Mouse (Mus musculus) heart, adult 2 months (tissue): ENCODE results near the gene Gm27027. TPM values are rescaled to one million over a fixed set of nuclear protein-coding genes. Genes with fewer than 3 reads are reported as not detected.

ENCODE experiments used
- DNase-seq, 2 experiments: peaks; one replicate each; pipeline ENCODE4 v3.0.0; 2021
- H3K27ac ChIP-seq: fragments of 200-600 bp; 2 replicates; pipeline ENCODE4 v1.8.1; 2022
- H3K27me3 ChIP-seq: fragments of 200-500 bp; 2 replicates; pipeline ENCODE4 v1.6.1; 2012; ENCODE audit warnings: mild to moderate bottlenecking, low read length, inconsistent platforms, mixed read lengths; ENCODE audit not compliant: control insufficient read depth, insufficient read depth
- H3K36me3 ChIP-seq: fragments of 200-500 bp; 2 replicates; pipeline ENCODE4 v1.6.1; 2012; ENCODE audit warnings: low read length, inconsistent platforms; ENCODE audit not compliant: control insufficient read depth, insufficient read depth
- H3K4me1 ChIP-seq: fragments of 200-500 bp; 2 replicates; pipeline ENCODE4 v1.6.1; 2011; ENCODE audit warnings: low read length; ENCODE audit not compliant: control insufficient read depth, insufficient read depth
- H3K4me3 ChIP-seq: fragments of 200-600 bp; 2 replicates; pipeline ENCODE4 v1.8.1; 2022
- H3K79me2 ChIP-seq: fragments of 200-500 bp; replicated peaks from 2 replicates; pipeline ENCODE4 v1.6.1; 2012; ENCODE audit warnings: mild to moderate bottlenecking, inconsistent platforms, low read length, moderate library complexity, mixed read lengths; ENCODE audit not compliant: control insufficient read depth, insufficient read depth
- H3K9ac ChIP-seq: fragments of 200-500 bp; 2 replicates; pipeline ENCODE4 v1.6.1; 2012; ENCODE audit warnings: low read depth, mild to moderate bottlenecking, control low read depth, inconsistent platforms, low read length, mixed read lengths
- CTCF ChIP-seq: fragments of 200-600 bp; IDR thresholded peaks from 2 replicates; pipeline ENCODE4 v1.8.1; 2022; ENCODE audit warnings: antibody characterized with exemption, mild to moderate bottlenecking, moderate library complexity
- EP300 ChIP-seq: fragments of 200-500 bp; IDR thresholded peaks from 2 replicates; pipeline ENCODE4 v1.6.1; 2011; ENCODE audit warnings: low read depth, low read length, control low read depth; ENCODE audit not compliant: insufficient read depth
- POLR2A ChIP-seq: fragments of 200-500 bp; IDR thresholded peaks from 2 replicates; pipeline ENCODE4 v1.6.1; 2011; ENCODE audit warnings: mild to moderate bottlenecking, low read depth, low read length, control low read depth; ENCODE audit not compliant: insufficient read depth
- WGBS: fragments of 180-500 bp; shearing (Covaris S2); methylation state at CpG from one replicate; pipeline ENCODE4 v1.1.7; 2018; 5-methylcytosine and 5-hydroxymethylcytosine counted together
- intact Hi-C: fragments of 180-260 bp; cut with DNase I; formaldehyde crosslinking; loops from one replicate; pipeline ENCODE4 v1.15.1; 2025
- polyA plus RNA-seq: library from polyadenylated mRNA; depleted of rRNA; stranded (reverse); fragments of >200 nt; gene quantifications from 2 replicates; pipeline ENCODE4 v1.2.3, GENCODE M21; 2012; rRNA removed
- total RNA-seq, 2 experiments: library from RNA; stranded (reverse); gene quantifications; 2 replicates each; pipeline ENCODE4 v1.2.3; 2021

The Gm27027 gene
- total and polyA plus RNA-seq, 3 experiments = not detected

- Histone ChIP-seq H3K27ac (peak overlapping the region; percentile 5; the same call in 1 of the 2 replicates), H3K36me3 (no peaks in the 10 kb centered on the region), H3K4me3 (no peak overlapping the region), H3K79me2 (no peaks in the 10 kb centered on the region), H3K27me3 (no peaks in the 10 kb centered on the region), H3K4me1 (peaks cover 16% of the 10 kb centered on the region), H3K9ac (no peak overlapping the region)
- TF ChIP-seq POLR2A (no peak), CTCF (no peak), EP300 (no peak)
- WGBS = 45% methylated on average over 5 of the region's 5 CpGs
- DNase-seq = peak in 1 of 2 experiments; percentile 57
- intact Hi-C loops = loop anchor here (5.0 kb wide), 1 partner anchor 48 kb away; the partner anchor contains the start of gene Gm13889
These were observed 86.4 kb downstream of the Gm27027 start for GRCm38 (mm10) chr2:93909716-93910115.

- WGBS = 60% methylated on average over 9 of the region's 9 CpGs
- peak in 1 of 2 experiments; percentile 42 for DNase-seq
- no peaks in the 10 kb centered on the region for H3K36me3 ChIP-seq
- H3K4me1 ChIP-seq = peaks cover 20% of the 10 kb centered on the region
- no peaks in the 10 kb centered on the region for H3K79me2 ChIP-seq
- no peak overlapping the region for H3K4me3 ChIP-seq
- TF ChIP-seq POLR2A (no peak), EP300 (no peak), CTCF (no peak)
- peak overlapping the region; percentile 46 for H3K27ac ChIP-seq
- no peak overlapping the region for H3K9ac ChIP-seq
- H3K27me3 ChIP-seq = no peaks in the 10 kb centered on the region
- intact Hi-C loops = loop anchor here (5.0 kb wide), 1 partner anchor 50 kb away; the partner anchor contains the start of gene Gm13889
These were observed 88.4 kb downstream of the Gm27027 start for GRCm38 (mm10) chr2:93907519-93908294.

Other genes with a start within 250 kb of the Gm27027 start
- gene Ext2, start 173.8 kb downstream of the Gm27027 start, total RNA-seq = 10 to 100 TPM; 43.8 to 44.0 TPM
- 28.9 and 36.9 TPM in 2 replicates for gene Ext2, start 173.8 kb downstream of the Gm27027 start, polyA plus RNA-seq
- 1 to 10 TPM; 4.1 to 4.5 TPM for gene Accs, start 146.4 kb downstream of the Gm27027 start, total RNA-seq
- gene Accs, start 146.4 kb downstream of the Gm27027 start, polyA plus RNA-seq = 10.5 and 10.7 TPM in 2 replicates
- gene Accsl, start 127.2 kb downstream of the Gm27027 start, total RNA-seq = not detected
- 0.20 TPM in 1 of 2 replicates, not detected in the other for gene Accsl, start 127.2 kb downstream of the Gm27027 start, polyA plus RNA-seq
- gene Gm13889, start 39.2 kb downstream of the Gm27027 start, total RNA-seq = 10 to 100 TPM in 1 of 2 experiments, 1 to 10 TPM in 1; 9.4 to 12.4 TPM
- 5.7 and 8.3 TPM in 2 replicates for gene Gm13889, start 39.2 kb downstream of the Gm27027 start, polyA plus RNA-seq
- 10 to 100 TPM; 47.5 to 53.5 TPM for gene Alkbh3, start 14.5 kb upstream of the Gm27027 start, total RNA-seq
- gene Alkbh3, start 14.5 kb upstream of the Gm27027 start, polyA plus RNA-seq = 54.3 and 73.2 TPM in 2 replicates
- 10 to 100 TPM; 19.9 to 20.1 TPM for gene Hsd17b12, start 161.6 kb upstream of the Gm27027 start, total RNA-seq
- 12.5 and 16.8 TPM in 2 replicates for gene Hsd17b12, start 161.6 kb upstream of the Gm27027 start, polyA plus RNA-seq